Mouse (Mus musculus) cerebral cortex, adult 2 months (tissue): ENCODE results near the gene Hoxc10.

ENCODE experiments used
- WGBS: fragments of 180-500 bp; shearing (Covaris S2); methylation state at CpG from one replicate; pipeline ENCODE4 v1.1.7; 2018; 5-methylcytosine and 5-hydroxymethylcytosine counted together

Gene Hoxc10

DNA sequence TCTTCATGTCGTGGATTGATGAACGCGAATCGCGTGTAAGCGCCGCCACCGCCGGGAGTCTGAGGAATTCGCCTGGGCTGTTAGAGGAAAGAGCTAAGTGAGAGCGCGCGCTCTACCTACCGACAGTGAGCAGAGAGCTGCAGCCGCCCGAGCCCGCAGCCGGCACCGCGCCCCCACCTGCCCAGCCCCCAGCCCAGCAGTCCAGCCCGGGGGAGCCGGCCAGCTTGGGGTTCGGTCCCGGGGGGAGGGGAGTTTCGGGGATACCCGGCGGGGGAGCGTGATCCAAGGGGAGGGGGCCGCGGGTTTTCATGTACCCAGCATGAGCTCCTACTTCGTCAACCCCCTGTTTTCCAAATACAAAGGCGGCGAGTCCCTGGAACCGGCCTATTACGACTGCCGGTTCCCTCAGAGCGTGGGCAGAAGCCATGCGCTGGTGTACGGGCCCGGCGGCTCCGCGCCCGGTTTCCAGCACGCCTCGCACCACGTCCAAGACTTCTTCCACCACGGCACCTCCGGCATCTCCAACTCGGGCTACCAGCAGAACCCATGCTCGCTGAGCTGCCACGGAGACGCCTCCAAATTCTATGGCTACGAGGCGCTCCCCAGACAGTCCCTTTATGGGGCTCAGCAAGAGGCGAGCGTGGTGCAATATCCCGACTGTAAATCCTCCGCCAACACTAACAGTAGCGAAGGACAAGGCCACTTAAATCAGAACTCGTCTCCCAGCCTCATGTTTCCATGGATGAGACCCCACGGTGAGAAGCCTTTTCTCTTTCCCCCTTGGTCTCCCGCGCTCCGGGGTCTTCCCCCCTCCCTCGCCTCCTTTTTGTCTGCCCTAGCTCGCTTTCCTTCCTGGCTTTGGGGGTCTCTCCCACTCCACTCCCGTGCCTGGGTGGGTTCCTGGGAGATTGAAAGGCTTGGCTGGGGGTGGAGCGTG, 24.1 kb downstream of the Hoxc10 start, which contains the start of gene Hoxc8:
TSS of gene Hoxc8 (plus strand) at position 147 of the 937 bp plus-strand sequence.
- WGBS: 3% methylated on average over 69 of the region's 69 CpGs

DNA sequence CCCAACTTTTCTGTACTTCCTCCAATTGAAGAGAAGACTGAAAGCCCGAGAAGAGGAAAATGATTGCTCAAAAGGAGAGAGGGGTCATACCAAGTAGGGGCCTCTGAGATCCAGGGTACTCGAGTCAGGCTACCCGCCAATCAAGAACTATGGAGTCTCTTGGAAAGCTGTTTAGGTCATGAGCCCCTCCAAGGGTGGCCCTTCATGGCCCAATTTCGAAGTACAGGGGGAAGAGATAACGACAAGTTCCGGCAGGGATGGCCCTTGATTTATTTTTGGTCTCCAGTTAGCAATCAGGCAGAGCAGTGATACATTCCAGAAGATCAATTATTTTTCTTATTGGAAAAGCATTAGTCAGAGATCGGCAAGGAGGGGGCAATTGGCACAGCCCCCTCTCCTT, 25.2 kb downstream of the Hoxc10 start:
- 5% methylated on average over 7 of the region's 7 CpGs for WGBS

GRCm38 (mm10) chr15:102992206-102992605, 25.6 kb downstream of the Hoxc10 start:
- WGBS: 6% methylated on average over 11 of the region's 11 CpGs

- WGBS: 5% methylated on average over 3 of the region's 3 CpGs
Measured at GRCm38 (mm10) chr15:102992863-102993262, 26.3 kb downstream of the Hoxc10 start.

DNA sequence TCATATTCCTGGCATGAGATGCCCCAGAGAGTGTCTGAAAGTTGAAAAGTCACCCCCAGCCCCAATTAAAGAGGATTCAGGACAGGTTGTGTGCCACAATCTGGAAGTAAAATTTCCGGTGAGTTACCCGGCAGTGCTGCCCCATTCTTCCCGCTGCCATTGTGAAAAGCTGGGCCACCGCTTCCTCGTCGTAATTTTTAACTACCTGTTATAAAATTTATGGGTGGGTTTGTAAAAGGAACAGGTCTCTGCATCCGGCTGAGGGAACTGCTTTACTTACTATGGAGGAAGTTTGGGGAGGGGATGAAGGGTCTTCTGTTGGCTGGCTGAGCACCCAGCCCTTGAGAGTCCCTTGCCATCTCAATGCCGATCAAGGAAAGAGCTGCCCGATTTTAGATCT, 30.0 kb downstream of the Hoxc10 start:
- 4% methylated on average over 9 of the region's 9 CpGs for WGBS

DNA sequence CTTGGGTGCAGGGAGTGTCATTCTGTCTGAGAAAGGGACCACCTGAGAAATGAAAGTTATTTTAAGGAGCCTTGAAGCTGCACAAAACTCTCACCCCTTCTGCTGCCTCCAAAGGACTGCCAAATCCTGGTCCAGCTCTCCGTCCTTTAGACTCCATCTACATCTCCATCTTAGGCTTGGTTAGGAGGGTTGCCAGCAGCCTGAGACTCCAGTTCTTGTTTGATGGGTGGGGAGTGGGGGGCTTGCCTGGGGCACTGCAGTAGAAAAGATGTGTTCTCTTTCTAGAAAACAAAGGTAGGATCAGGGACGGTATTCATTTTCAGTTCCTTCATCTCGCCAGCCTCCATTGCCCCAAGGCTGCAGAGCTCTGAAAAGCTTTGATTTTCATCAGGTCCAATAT, 30.8 kb downstream of the Hoxc10 start:
- 7% methylated on average over 3 of the region's 3 CpGs for WGBS

DNA sequence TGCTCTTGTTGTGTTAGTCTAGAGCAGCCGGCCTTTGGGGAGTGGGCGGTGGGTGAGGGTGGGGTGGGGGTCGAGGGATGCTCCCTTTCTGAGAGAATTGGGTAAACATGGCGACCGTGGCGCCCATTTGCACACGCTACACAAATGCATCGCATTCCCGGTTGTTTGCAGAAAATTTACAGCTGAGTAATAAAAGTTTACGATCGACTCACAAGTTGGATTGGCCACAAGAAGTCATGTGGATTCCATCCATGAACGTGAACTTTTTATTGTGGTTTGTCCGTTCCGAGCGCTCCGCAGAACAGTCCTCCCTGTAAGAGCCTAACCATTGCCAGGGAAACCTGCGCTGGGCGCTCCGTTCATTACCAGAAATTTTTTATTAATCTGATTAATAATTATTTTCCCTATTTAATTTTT, 31.4 kb downstream of the Hoxc10 start, which contains the start of gene Hoxc6:
TSS of gene Hoxc6 (plus strand) at position 319 of the 417 bp plus-strand sequence.
- 4% methylated on average over 19 of the region's 19 CpGs for WGBS

DNA sequence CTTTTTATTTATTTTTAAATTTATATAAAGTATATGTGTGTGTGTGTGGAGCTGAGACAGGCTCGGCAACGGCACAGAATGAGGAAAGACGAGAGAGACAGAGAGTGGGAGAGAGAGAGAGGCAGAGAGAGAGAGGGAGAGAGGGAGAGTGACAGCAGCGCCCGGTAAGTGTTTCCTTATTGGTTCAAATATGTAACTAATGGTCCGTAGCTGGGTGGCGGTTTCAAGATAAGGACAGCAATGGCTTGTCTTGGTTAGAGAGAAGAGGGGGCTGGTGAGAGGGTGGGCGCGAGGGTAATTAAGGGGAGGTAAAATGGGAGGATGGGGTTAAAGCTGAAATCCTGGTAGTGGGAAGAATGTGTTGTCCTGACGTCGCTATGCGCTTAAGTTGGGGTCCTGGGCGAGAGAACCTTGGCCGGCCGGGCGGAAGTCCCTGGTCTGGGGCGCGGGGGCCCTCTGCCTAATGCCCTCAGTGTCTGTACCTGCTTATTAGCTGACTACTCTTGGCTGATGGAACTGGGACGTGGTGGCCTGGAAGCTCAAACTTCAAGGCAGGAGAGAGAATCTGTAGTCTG, 32.1 kb downstream of the Hoxc10 start:
- WGBS: 3% methylated on average over 19 of the region's 19 CpGs

GRCm38 (mm10) chr15:102999183-102999831, 32.7 kb downstream of the Hoxc10 start:
- WGBS: under 1% methylated on average over 33 of the region's 33 CpGs

- 7% methylated on average over 11 of the region's 11 CpGs for WGBS
Measured at GRCm38 (mm10) chr15:102999955-103000354, 33.4 kb downstream of the Hoxc10 start.

GRCm38 (mm10) chr15:103000501-103000901, 33.9 kb downstream of the Hoxc10 start:
- 13% methylated on average over 24 of the region's 24 CpGs for WGBS

DNA sequence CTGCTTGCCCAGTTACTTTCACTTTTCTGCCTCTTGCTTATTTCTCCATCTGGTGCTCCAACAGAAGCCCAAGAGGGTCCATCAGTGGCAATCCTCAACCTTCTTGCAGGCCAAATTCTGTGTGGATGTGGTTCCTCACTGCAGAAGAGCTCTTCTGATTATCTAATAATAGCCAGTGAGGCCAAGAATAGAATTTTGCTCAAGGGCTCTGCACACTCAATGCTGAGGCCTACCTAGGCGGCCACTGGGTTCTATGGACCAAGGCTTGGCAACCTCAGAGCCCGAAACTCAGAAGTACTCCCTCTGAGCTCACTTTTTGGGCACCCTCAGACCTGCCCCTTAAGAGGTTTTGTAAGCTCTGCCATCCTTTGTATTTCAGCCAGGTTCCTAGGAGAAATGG, 34.8 kb downstream of the Hoxc10 start:
- WGBS: 66% methylated on average over 2 of the region's 2 CpGs

DNA sequence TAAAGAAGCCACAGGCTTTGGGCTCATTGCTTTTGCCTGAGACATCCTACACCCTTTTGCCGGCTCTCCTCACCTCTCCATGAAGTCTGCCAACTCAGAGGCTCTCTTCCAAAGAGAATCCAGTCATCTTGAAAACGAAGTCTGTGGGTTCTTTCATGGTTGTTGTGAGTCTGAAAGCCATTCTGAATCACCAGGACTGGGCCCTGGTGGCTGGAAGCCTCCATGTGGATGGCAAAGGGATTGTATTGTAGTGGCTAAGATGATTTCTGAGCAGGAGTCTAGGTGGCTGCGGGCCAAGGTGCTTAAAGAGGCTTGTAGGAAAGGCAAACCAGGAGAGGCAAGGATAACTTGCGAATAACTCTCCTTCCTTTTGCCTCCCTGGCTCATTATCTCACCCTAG, 35.6 kb downstream of the Hoxc10 start:
- 42% methylated on average over 4 of the region's 4 CpGs for WGBS

GRCm38 (mm10) chr15:103002821-103003448, 36.3 kb downstream of the Hoxc10 start:
- 11% methylated on average over 13 of the region's 13 CpGs for WGBS

DNA sequence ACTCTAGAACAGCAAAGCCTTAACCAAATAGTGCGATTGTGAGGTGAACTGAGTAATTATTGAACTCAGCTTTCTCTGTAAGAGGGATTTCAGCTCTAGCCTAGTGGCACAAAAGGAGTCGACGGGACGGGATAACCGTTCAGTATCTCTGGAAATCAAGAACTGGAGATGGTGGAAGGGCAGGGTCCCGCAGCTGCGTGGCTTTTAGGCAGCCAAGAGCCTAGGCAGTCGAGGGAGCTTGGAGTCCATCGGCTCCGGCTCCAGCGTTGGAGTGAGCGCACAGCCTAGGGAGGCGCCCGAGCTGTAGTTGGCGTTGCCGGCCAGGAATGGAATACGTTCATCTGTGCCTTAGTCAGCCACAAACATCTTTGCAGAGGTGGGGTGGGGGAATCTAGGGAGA, 38.7 kb downstream of the Hoxc10 start:
- WGBS: 3% methylated on average over 17 of the region's 17 CpGs

GRCm38 (mm10) chr15:103005797-103006196, 39.2 kb downstream of the Hoxc10 start:
- WGBS: 5% methylated on average over 5 of the region's 5 CpGs

- 21% methylated on average over 1 of the region's 1 CpGs for WGBS
Measured at GRCm38 (mm10) chr15:103006326-103006725, 39.7 kb downstream of the Hoxc10 start.

- WGBS: 3% methylated on average over 27 of the region's 27 CpGs
Measured at GRCm38 (mm10) chr15:103009265-103010111, 42.9 kb downstream of the Hoxc10 start.

DNA sequence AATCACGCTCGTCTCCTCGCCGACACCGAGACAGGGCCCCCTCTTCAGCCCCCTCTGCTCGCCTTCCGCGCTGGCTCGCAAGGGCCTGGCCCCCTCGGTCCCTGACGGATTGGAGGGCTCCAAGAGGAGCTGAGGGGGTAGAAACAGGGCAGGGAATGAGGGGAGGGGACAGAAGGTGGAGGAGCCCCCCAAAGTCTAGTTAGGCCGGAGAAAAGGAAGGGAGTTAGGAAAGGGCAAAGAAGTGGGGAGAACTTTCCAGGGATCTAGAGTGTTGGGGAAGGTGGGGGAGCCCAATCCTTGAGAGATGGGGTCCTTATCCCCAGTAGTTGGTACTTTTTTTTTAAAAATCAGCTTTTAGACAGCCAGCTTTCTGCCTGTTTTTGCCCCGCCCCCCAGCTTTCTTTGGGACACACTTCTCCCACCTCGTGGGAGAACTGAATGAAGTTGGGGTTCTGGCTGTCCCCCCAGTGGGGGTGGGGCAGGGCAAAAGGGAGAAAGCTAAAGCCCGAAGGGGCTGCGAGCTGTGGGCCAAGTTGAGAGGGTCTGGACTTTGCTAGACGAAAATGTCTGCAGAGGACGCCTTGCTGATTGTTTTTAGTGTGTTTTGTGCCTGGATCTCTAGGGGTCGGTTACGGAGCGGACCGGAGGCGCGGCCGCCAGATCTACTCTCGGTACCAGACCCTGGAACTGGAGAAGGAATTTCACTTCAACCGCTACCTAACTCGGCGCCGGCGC, 43.7 kb downstream of the Hoxc10 start:
- 4% methylated on average over 31 of the region's 31 CpGs for WGBS

DNA sequence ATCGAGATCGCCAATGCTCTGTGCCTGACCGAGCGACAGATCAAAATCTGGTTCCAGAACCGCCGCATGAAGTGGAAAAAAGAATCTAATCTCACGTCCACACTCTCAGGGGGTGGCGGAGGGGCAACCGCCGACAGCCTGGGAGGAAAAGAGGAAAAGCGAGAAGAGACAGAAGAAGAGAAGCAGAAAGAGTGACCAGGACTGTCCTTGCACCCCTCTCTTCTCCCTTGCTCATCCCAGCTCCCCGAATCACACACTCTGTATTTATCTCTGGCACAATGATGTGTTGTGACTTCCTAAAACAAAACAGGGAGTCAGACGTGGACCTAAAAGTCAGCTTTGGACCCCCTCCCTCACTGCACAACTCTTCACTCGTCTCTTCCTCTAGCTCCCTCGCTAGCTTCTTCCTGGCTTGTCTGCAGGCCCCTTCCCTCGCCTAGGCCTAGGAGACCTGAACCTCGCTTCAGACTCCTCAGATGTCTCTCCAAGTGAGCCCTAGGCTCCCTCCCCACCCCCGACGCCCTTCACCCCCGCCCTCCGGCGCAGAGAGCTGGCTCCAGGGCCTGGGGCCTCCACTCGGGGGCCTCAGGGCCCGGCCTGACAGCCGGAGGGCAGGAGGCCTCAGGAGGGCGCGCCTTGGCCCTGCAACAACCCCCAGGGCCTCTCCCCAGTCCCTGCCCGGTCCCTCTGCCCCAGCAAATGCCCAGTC, 44.4 kb downstream of the Hoxc10 start:
- 4% methylated on average over 28 of the region's 28 CpGs for WGBS
